Mouse (Mus musculus): ENCODE measurements around the gene Svbp. TPM values are rescaled to one million over a fixed set of nuclear protein-coding genes. Genes with fewer than 3 reads are reported as not detected.

Gene Svbp
- polyA plus RNA-seq, 1 experiment from 2014 or later, result 131 TPM

DNA sequence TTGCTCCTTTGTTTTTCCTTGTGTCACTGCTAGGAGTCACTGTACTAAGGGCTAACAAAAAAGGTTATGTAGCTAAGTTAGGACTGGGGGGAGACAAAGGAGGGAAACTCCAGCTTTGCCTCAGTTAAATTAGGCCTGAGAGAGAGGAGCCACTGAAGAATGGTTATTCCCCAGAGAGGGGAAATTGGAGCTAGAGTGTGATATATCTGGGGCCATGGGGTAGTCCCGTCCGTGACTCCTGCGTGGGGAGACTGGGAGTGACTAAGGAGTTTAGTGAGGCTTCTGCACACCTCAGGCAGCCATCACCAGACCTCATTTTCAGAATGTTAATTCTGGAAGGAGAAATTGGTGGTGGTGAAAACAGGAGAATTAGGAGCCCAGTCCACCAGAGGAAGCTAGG lies 39.2 kb downstream of the Svbp start:
- Histone ChIP-seq H3K9ac (ENCODE audit: low read depth, low read length) (peak overlapping the region; percentile 72; the same call in 1 of the 2 replicates), H3K9me3 (ENCODE audit: control insufficient read depth, low read length) (no peaks in the 10 kb centered on the region), H3K27ac (ENCODE audit: low read depth, low read length) (no peak overlapping the region), H3K4me2 (replicated peaks; ENCODE audit: low read depth, low read length) (peak overlapping the region; percentile 84), H3K4me3 (ENCODE audit: low read length) (peak overlapping the region; percentile 69; the same call in 1 of the 2 replicates), H3K4me1 (ENCODE audit: control insufficient read depth, insufficient read depth, low read length) (peaks cover 5% of the 10 kb centered on the region), H3K27me3 (ENCODE audit: control insufficient read depth, insufficient read depth, low read length) (no peaks in the 10 kb centered on the region), H3K36me3 (ENCODE audit: control insufficient read depth, insufficient read depth, low read length) (peaks cover 8% of the 10 kb centered on the region; the same call in 1 of the 2 replicates)
- 60% methylated on average over 3 of the region's 3 CpGs for WGBS
- no peak for ATAC-seq (ENCODE audit: low FRiP score, low TSS enrichment)

DNA sequence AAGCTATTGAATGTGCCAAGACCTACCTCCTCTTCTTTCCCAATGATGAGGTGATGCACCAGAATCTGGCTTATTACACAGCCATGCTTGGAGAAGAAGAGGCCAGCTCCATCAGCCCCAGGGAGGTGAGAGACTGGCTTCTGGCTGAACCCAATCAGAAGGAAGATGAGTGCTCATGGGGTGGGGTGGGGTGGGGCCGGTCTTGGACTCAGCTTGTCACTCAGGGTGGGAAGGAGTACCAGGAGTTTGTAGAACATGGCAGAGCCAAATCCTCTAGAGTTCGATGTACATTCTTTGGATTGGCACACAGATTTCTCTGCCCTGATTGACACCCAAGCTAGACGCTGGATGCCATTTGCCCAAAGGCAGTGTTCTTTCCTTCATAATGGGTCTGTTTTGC lies 43.6 kb downstream of the Svbp start:
- ATAC-seq (ENCODE audit: low FRiP score, low TSS enrichment), result peak; percentile 2; the same call in 1 of the 2 replicates
- Histone ChIP-seq H3K36me3 (ENCODE audit: control insufficient read depth, insufficient read depth, low read length) (peaks cover 26% of the 10 kb centered on the region; the same call in 1 of the 2 replicates), H3K27ac (ENCODE audit: low read depth, low read length) (no peak overlapping the region), H3K4me3 (ENCODE audit: low read length) (no peak overlapping the region), H3K4me2 (replicated peaks; ENCODE audit: low read depth, low read length) (no peak overlapping the region), H3K4me1 (ENCODE audit: control insufficient read depth, insufficient read depth, low read length) (no peaks in the 10 kb centered on the region), H3K9me3 (ENCODE audit: control insufficient read depth, low read length) (no peaks in the 10 kb centered on the region), H3K9ac (ENCODE audit: low read depth, low read length) (no peak overlapping the region), H3K27me3 (ENCODE audit: control insufficient read depth, insufficient read depth, low read length) (no peaks in the 10 kb centered on the region)
- 76% methylated on average over 3 of the region's 3 CpGs for WGBS

DNA sequence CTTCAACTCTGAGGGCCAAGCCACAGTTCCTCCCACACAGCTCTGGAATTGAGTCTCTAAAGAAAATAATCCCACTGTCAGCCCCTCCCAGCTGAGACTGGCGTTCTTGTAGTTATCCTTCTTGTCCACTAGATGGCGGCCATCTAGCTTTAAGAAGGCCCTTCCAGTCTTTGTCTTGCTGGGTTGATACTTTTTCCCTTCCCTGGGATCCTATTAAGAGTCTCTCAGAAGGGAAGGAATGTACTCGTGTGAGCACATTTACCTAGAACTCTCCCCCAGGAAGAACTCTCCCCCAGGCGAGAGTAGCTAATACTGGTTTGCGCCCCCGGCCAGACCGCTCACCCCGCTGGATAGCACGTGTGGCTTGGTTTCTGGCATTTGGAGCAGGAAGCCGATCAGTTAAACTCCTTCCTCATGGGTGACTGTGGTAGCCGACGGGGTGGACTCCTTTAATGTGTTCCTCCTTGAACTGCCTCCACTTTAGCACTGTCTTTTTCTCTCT lies 44.1 kb downstream of the Svbp start:
- Histone ChIP-seq H3K9ac (ENCODE audit: low read depth, low read length) (peak overlapping the region; percentile 47; the same call in 1 of the 2 replicates), H3K27ac (ENCODE audit: low read depth, low read length) (0 out of 2 replicates have a peak overlapping the region, but pooled peaks have one; percentile 55)

DNA sequence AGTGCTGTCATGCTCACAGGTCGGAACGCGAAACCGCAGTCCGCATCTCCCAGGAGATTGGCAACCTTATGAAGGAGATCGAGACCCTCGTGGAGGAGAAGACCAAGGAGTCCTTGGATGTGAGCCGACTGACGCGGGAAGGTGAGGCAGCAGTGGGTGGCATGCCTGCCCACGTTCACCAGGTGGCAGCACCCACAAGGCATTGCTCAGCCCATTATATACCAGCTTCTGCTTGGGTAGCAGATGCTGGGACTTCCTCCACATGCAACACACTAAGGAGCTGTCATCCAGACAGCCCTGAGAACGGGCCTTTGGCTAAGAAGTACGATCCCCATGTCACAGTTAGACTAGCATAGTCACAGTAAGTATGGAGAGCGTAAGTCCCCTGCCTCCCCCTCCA lies 46.6 kb downstream of the Svbp start:
- WGBS, result 92% methylated on average over 14 of the region's 14 CpGs
- Histone ChIP-seq H3K27ac (ENCODE audit: low read depth, low read length) (no peak overlapping the region), H3K36me3 (ENCODE audit: control insufficient read depth, insufficient read depth, low read length) (peaks cover 28% of the 10 kb centered on the region; the same call in 1 of the 2 replicates)

More for the DNA sequence above, 44.1 kb downstream of the Svbp start:
- H3K4me1 ChIP-seq (ENCODE audit: control insufficient read depth, insufficient read depth, low read length), result no peaks in the 10 kb centered on the region
- no peaks in the 10 kb centered on the region for H3K9me3 ChIP-seq (ENCODE audit: control insufficient read depth, low read length)
- H3K36me3 ChIP-seq (ENCODE audit: control insufficient read depth, insufficient read depth, low read length), result peaks cover 28% of the 10 kb centered on the region; the same call in 1 of the 2 replicates
- no peak overlapping the region for H3K4me3 ChIP-seq (ENCODE audit: low read length)
- no peak overlapping the region; the same call in 1 of the 2 replicates for H3K4me2 ChIP-seq (replicated peaks; ENCODE audit: low read depth, low read length)
- H3K27me3 ChIP-seq (ENCODE audit: control insufficient read depth, insufficient read depth, low read length), result no peaks in the 10 kb centered on the region
- 43% methylated on average over 12 of the region's 12 CpGs for WGBS
- ATAC-seq (ENCODE audit: low FRiP score, low TSS enrichment), result peak; percentile 79

DNA sequence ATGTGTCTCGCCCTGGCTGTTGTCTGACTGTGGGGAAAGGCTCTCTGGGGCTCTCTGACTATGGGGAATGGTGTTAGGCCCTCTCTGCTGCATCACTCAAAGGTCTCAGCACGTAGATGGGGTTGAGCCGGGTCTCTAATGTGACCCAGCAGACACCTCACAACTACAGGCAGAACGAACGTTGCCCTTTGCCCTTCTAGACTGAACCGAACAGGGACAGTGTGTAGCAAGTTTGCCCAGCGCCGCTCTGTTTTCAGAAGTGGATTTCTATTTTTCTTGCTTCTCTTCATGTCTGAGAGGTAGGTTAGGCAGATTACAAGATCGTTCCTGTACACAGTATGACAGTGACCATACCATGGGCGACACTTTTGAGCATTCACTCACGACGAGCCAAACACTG lies 47.5 kb downstream of the Svbp start:
- Histone ChIP-seq H3K4me1 (ENCODE audit: control insufficient read depth, insufficient read depth, low read length) (no peaks in the 10 kb centered on the region), H3K9ac (ENCODE audit: low read depth, low read length) (no peak overlapping the region), H3K27me3 (ENCODE audit: control insufficient read depth, insufficient read depth, low read length) (no peaks in the 10 kb centered on the region), H3K4me2 (replicated peaks; ENCODE audit: low read depth, low read length) (no peak overlapping the region), H3K4me3 (ENCODE audit: low read length) (no peak overlapping the region), H3K9me3 (ENCODE audit: control insufficient read depth, low read length) (no peaks in the 10 kb centered on the region), H3K36me3 (ENCODE audit: control insufficient read depth, insufficient read depth, low read length) (peaks cover 27% of the 10 kb centered on the region; the same call in 1 of the 2 replicates), H3K27ac (ENCODE audit: low read depth, low read length) (no peak overlapping the region)
- ATAC-seq (ENCODE audit: low FRiP score, low TSS enrichment), result no peak
- 90% methylated on average over 12 of the region's 12 CpGs for WGBS

More for the DNA sequence above, 46.6 kb downstream of the Svbp start:
- no peak for ATAC-seq (ENCODE audit: low FRiP score, low TSS enrichment)
- H3K4me3 ChIP-seq (ENCODE audit: low read length), result no peak overlapping the region
- H3K9me3 ChIP-seq (ENCODE audit: control insufficient read depth, low read length), result no peaks in the 10 kb centered on the region
- H3K4me2 ChIP-seq (replicated peaks; ENCODE audit: low read depth, low read length), result no peak overlapping the region
- no peaks in the 10 kb centered on the region for H3K27me3 ChIP-seq (ENCODE audit: control insufficient read depth, insufficient read depth, low read length)
- no peak overlapping the region for H3K9ac ChIP-seq (ENCODE audit: low read depth, low read length)
- no peaks in the 10 kb centered on the region for H3K4me1 ChIP-seq (ENCODE audit: control insufficient read depth, insufficient read depth, low read length)

DNA sequence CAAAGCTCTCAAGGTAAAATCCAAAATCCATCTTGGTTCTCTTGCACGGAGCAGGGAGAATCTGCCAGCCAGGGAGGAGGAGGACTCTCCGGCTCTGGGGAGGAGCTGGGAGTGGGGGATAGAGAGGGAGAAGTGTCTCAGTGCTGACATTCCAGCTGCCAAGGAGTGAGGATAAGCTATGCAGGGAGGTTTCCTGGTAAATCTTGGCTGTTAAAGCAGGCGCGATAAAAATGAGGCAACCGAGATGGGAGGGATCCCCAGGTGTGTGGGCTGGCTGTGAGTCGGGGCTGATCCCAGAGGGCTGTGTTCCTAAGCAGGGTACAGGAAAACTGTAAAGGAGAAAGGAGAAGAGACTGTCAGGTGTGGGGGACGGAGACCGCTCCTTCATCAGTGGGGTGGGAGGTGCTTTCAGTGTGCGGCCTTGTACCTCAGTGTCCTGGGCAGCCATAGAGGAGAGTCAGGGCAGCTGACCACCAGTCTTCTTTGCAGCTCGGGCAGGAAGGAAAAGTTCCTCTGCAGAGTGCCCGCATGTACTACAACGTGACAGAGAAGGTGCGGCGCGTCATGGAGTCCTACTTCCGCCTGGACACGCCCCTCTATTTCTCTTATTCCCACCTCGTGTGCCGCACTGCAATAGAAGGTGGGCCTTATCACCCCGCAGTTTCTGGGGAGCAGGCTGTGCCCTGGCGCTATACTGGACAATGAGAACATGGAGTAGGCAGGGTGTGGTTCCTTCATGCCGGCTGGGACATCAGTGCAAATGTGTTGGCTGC lies 49.5 kb downstream of the Svbp start:
- no peak overlapping the region for H3K4me3 ChIP-seq (ENCODE audit: low read length)
- no peak overlapping the region for H3K9ac ChIP-seq (ENCODE audit: low read depth, low read length)
- H3K36me3 ChIP-seq (ENCODE audit: control insufficient read depth, insufficient read depth, low read length), result peaks cover 37% of the 10 kb centered on the region
- no peaks in the 10 kb centered on the region for H3K27me3 ChIP-seq (ENCODE audit: control insufficient read depth, insufficient read depth, low read length)
- no peaks in the 10 kb centered on the region for H3K9me3 ChIP-seq (ENCODE audit: control insufficient read depth, low read length)
- no peak overlapping the region for H3K27ac ChIP-seq (ENCODE audit: low read depth, low read length)
- no peak for ATAC-seq (ENCODE audit: low FRiP score, low TSS enrichment)
- WGBS, result 83% methylated on average over 22 of the region's 22 CpGs
- H3K4me2 ChIP-seq (replicated peaks; ENCODE audit: low read depth, low read length), result no peak overlapping the region
- no peaks in the 10 kb centered on the region for H3K4me1 ChIP-seq (ENCODE audit: control insufficient read depth, insufficient read depth, low read length)

DNA sequence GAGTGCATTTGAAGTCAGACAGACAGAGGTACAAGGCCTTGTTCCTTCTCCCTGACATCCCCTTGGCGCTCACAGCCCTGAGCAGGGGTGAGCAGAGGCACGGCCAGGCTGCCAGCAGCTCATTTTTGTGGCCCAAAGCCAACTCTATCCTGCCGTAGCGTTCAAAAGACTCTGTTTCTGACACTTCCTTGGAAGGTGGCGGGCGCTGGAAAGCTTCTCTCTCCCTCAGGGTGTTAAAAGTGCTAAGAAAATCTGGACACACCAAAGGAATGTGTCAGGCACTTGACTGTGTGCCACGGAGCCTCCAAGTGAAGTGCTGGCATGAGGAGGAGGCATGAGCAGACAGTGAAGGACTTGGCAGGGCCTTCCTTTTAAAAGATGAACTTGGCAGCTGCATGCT lies 50.5 kb downstream of the Svbp start:
- no peak for ATAC-seq (ENCODE audit: low FRiP score, low TSS enrichment)
- WGBS, result 84% methylated on average over 7 of the region's 7 CpGs
- no peak overlapping the region for H3K4me3 ChIP-seq (ENCODE audit: low read length)
- no peak overlapping the region for H3K9ac ChIP-seq (ENCODE audit: low read depth, low read length)
- H3K4me1 ChIP-seq (ENCODE audit: control insufficient read depth, insufficient read depth, low read length), result no peaks in the 10 kb centered on the region
- H3K27me3 ChIP-seq (ENCODE audit: control insufficient read depth, insufficient read depth, low read length), result no peaks in the 10 kb centered on the region
- no peak overlapping the region for H3K27ac ChIP-seq (ENCODE audit: low read depth, low read length)
- H3K36me3 ChIP-seq (ENCODE audit: control insufficient read depth, insufficient read depth, low read length), result peaks cover 37% of the 10 kb centered on the region
- no peaks in the 10 kb centered on the region for H3K9me3 ChIP-seq (ENCODE audit: control insufficient read depth, low read length)
- no peak overlapping the region for H3K4me2 ChIP-seq (replicated peaks; ENCODE audit: low read depth, low read length)

DNA sequence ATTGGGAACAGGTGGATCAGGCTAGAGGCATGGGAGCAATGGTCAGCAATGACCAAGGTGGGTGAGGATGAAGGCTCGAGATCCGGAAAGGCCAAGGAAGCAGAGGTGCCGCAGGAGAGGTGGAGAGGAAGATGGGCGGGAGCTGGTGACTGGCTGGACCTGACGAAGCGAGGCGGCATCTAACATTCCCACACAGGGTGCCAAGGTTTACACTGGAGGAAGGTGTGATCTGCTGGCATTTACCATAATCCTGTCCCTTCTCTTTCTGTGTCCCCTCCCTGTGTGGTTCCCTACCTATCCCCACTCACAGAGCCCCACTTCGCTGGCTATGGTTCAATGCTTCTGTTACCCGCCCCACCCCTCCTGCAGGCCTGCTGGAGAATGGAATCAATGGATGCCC lies 50.9 kb downstream of the Svbp start:
- H3K36me3 ChIP-seq (ENCODE audit: control insufficient read depth, insufficient read depth, low read length), result peaks cover 37% of the 10 kb centered on the region
- no peak overlapping the region for H3K27ac ChIP-seq (ENCODE audit: low read depth, low read length)
- no peaks in the 10 kb centered on the region for H3K27me3 ChIP-seq (ENCODE audit: control insufficient read depth, insufficient read depth, low read length)
- no peak overlapping the region for H3K9ac ChIP-seq (ENCODE audit: low read depth, low read length)
- WGBS, result 82% methylated on average over 9 of the region's 9 CpGs
- no peaks in the 10 kb centered on the region for H3K4me1 ChIP-seq (ENCODE audit: control insufficient read depth, insufficient read depth, low read length)
- no peak overlapping the region for H3K4me2 ChIP-seq (replicated peaks; ENCODE audit: low read depth, low read length)
- no peaks in the 10 kb centered on the region for H3K9me3 ChIP-seq (ENCODE audit: control insufficient read depth, low read length)
- ATAC-seq (ENCODE audit: low FRiP score, low TSS enrichment), result no peak
- H3K4me3 ChIP-seq (ENCODE audit: low read length), result no peak overlapping the region

DNA sequence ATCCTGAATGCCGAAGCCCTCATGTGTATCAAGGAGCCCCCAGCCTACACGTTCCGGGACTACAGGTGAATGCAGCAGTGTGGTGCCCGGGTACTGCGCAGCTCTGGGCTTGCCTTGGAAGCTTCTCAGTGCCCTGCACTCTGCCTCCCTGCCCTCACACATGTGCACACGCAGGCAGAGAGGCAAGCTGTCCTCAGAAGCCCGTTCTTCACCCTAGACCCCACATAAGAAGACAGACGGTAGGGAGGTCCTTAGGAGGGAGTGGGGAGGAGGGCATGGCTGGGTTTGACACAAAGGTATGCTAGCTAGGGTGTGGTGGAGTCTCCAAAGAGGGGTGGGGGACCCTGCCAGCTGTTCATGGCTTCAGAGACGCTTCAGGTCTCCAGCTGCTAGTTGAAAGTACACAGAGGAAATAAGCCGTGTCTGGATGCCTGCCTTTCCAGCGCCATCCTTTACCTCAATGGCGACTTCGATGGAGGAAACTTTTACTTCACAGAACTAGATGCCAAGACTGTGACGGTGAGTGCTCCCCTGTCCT lies 51.7 kb downstream of the Svbp start:
- no peak for ATAC-seq (ENCODE audit: low FRiP score, low TSS enrichment)
- Histone ChIP-seq H3K4me1 (ENCODE audit: control insufficient read depth, insufficient read depth, low read length) (no peaks in the 10 kb centered on the region), H3K4me2 (replicated peaks; ENCODE audit: low read depth, low read length) (no peak overlapping the region), H3K27ac (ENCODE audit: low read depth, low read length) (no peak overlapping the region), H3K4me3 (ENCODE audit: low read length) (no peak overlapping the region), H3K36me3 (ENCODE audit: control insufficient read depth, insufficient read depth, low read length) (peaks cover 29% of the 10 kb centered on the region), H3K9me3 (ENCODE audit: control insufficient read depth, low read length) (no peaks in the 10 kb centered on the region), H3K27me3 (ENCODE audit: control insufficient read depth, insufficient read depth, low read length) (no peaks in the 10 kb centered on the region), H3K9ac (ENCODE audit: low read depth, low read length) (no peak overlapping the region)
- WGBS, result 76% methylated on average over 14 of the region's 14 CpGs
